Mouse (Mus musculus) right cerebral cortex, postnatal 25 days (tissue): ENCODE data around the gene Adcy6.

Source experiments
- DNase-seq: peaks from one replicate; pipeline ENCODE4 v3.0.0; 2022

The Adcy6 gene

DNA sequence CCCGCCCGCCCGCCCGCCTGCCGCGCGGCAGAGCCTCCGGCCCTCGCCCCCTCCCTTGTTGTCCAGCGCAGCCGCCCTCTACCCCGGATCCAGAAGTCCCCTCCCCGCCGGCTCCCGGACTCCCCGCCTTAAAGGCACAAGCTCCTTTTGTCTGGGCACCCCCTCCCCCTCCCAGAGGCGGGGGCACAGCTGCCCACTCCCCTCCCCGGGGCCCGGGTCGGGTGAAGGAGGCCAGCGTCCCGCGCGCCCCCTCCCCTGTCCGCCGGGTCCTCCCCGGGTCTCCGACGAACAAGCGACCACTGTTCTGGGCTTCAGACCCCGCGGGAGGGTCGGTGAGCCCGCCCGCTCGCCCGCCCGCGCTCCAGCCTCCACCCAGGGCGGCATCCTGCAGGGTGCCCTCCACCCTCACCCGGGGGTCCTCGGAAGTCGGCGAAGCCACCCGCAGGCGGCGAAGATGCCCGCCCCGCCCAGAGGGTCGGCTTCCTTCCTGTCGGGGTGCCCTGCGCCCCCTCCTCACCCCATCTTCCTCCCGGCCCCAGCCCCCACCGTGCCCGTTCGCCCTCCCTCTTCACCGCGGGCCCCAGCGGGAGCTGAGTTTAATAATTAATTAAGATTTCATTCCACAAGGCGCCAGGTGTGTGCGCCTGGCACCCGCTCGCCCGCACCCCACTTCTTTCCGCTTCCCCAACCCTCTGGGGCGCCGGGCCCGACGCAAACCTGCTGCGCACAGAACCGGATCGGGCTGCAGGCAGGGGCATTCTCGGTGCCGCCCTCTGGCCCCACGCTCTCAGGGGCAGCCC lies at the start of gene Adcy6:
TSS of gene Adcy6 (minus strand) at position 746 of the 800 bp plus-strand sequence.
- DNase-seq: peak; percentile 83

GRCm38 (mm10) chr15:98656982-98657751 lies 47.3 kb upstream of the Adcy6 start:
- no peak for DNase-seq

GRCm38 (mm10) chr15:98652174-98652573 lies 42.3 kb upstream of the Adcy6 start:
- DNase-seq: no peak

- no peak for DNase-seq
Measured at GRCm38 (mm10) chr15:98651431-98651830, 41.6 kb upstream of the Adcy6 start.

- no peak for DNase-seq
Measured at GRCm38 (mm10) chr15:98648071-98648470, 38.2 kb upstream of the Adcy6 start.

GRCm38 (mm10) chr15:98647308-98647707 lies 37.4 kb upstream of the Adcy6 start:
- DNase-seq: no peak

GRCm38 (mm10) chr15:98646737-98647136 lies 36.9 kb upstream of the Adcy6 start:
- no peak for DNase-seq

GRCm38 (mm10) chr15:98645057-98646026 lies 35.5 kb upstream of the Adcy6 start:
- DNase-seq: no peak

DNA sequence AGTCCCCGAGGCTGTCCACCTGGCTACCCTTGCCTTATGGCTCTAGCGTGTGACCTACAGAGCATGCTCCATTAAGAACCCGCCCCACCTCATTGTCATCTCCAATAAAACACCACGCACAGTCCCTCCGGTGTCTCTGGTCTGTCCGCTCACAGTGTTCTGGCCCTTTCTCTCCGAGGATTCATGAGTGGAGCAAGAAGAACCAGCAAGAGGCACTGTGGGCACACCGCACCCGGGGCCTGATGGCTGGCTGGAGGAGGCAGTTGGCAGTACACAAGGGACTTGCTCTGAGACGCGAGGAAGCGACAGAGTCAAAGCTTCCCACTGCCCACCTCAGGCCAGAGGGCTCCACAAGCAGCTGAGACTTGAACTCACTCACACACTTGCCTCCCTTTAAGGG lies 34.5 kb upstream of the Adcy6 start:
- no peak for DNase-seq

GRCm38 (mm10) chr15:98640157-98640556 lies 30.3 kb upstream of the Adcy6 start:
- DNase-seq: no peak

GRCm38 (mm10) chr15:98637155-98637554 lies 27.3 kb upstream of the Adcy6 start:
- no peak for DNase-seq

DNA sequence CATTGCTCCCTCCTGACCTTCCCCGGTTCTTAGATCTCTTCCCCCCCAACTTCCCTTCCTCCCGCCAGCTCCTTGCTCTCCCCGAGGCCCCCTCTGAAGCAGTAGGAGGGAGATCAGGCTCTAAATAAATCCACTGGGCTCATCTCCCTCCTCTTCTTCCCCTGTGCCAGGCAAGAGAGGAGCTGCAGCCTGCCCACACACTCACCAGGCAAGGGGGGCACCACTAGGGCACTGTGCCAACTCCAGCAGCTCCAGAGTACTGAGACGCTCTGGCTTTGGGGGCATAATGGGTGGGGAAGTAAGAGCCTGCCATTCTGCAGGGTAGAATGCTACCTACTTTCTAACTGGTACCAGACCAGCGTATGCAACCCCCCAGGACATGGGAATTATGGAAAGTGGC lies 26.6 kb upstream of the Adcy6 start:
- no peak for DNase-seq

GRCm38 (mm10) chr15:98635291-98635841 lies 25.5 kb upstream of the Adcy6 start:
- no peak for DNase-seq

- peak; percentile 88 for DNase-seq
Measured at GRCm38 (mm10) chr15:98634541-98635081, 24.7 kb upstream of the Adcy6 start.

DNA sequence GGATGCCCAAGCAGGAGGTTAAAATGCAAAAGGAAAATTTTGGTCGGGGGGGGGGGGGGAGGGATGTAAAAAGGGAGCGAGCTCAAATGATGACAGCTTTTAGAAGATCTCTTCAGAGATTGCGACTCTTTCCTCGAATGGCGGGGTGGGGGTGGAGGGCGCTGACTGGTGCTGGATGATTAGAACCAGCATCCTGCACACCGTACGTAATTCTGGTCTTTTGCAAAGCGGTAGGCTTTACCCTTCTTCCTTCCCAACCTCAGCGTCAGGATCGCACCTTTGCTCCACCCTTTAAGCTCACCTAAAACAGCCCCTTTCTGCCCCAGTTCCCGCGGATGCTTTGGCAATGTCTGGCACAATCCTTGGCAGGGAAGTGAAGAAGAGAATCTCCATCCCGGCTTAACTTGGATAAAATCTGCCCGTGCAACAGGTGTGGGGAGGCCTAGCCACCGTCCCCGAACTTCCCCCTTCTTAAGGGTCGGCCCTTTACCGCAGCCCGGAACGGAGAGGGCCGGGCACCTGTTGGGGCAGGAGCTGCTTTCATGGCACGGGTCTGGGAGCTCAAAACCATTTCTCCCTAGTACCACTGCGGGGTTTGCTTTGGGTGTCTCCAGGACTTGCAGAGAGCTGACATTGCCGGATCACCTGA lies 24.1 kb upstream of the Adcy6 start:
- DNase-seq: no peak

DNA sequence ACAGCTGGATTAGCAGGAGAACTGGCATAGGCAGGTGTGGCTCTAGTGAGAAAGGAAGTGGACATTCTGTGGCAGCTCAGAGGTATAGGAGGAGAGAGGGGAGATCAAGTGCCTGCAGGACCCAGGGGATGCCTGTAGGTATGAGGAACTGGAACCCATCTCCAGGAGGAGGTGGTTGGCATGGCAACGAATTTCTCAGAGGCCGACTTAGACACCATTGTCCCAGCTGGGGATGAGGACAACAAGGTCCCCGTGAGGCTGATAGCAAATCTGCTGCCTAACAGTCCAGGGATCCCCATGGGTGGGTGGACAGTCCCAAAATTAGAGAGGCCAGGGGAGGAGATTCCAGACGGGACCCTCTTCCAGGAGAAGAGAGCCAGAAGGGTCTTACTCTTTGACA lies 23.0 kb upstream of the Adcy6 start:
- DNase-seq: no peak

DNA sequence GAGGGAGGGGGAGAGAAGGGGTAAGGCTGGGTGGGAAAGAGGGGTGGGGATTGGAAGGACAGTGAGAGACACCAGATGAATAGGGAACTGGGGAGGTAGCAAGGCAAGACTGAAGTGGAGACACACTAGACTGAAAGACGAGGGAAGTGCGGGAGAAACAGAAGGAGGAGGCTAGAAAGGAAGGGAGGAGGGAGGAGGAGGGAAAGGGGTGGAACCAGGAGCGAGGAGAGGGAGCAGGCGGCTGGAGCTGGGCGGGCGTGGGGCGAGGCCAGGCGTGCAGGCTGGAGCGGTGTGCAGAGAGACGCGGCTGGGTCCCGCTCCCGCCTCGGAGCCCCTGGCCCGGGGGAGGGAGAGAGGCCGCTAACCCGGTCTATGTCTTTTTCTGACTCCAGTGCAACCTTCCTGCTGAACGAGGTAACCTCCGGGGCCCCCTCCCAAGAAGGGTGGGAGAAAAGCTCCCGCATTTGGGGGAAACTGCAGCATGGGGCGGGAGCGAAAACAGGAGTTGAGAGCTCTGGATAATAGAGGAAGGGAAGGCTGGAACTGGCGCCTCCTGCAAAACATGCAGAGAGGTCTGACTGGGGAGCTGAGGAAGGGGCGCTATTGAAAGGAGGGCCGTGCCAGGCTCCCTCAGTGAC lies 22.4 kb upstream of the Adcy6 start:
- DNase-seq: peak; percentile 69

DNA sequence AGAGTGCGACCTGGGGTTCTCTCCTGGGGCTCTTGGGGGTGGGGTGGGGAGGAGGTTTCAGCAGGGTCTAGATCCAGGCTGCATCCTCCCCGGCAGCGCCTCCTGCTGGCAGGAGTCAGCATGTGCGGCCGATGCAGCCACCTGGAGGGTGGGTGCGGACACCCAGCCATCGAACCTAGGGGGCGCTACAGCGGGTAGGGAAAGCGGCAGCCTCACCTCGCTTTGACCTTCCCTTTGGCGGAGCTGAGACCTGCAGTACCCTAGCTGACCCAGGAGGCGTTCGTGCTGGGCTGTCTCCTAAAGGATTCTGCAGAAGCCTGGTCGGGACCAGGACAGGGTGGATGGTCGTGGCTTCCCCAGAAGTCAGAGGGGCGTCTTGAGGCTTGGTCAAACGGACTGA lies 21.6 kb upstream of the Adcy6 start:
- no peak for DNase-seq

- no peak for DNase-seq
Measured at GRCm38 (mm10) chr15:98630540-98630939, 20.7 kb upstream of the Adcy6 start, which contains the start of gene Cacnb3. Gene Cacnb3 (plus strand): TSS chr15:98630840.

- no peak for DNase-seq
Measured at GRCm38 (mm10) chr15:98629464-98629863, 19.6 kb upstream of the Adcy6 start.

GRCm38 (mm10) chr15:98628589-98629254 lies 18.8 kb upstream of the Adcy6 start:
- no peak for DNase-seq
